Mouse (Mus musculus): ENCODE data around the gene Snx9. TPM values are rescaled to one million over a fixed set of nuclear protein-coding genes. Genes with fewer than 3 reads are reported as not detected.

The Snx9 gene
- polyA plus RNA-seq, 1 experiment from 2014 or later = 15.3 TPM

- H3K36me3 ChIP-seq = no peaks in the 10 kb centered on the region
- no peaks in the 10 kb centered on the region; the same call in 1 of the 2 replicates for H3K4me1 ChIP-seq
- H3K27me3 ChIP-seq (ENCODE audit: low read depth, poor library complexity, severe bottlenecking) = no peaks in the 10 kb centered on the region
- H3K27ac ChIP-seq (replicated peaks) = no peak overlapping the region
- 80% methylated on average over 7 of the region's 7 CpGs for WGBS
- no peak for DNase-seq (ENCODE audit: low spot score)
- no peak overlapping the region for H3K4me3 ChIP-seq
- no peaks in the 10 kb centered on the region for H3K9me3 ChIP-seq (replicated peaks)
Measured at GRCm38 (mm10) chr17:5800824-5801560, 40.1 kb upstream of the Snx9 start.

GRCm38 (mm10) chr17:5801761-5802655 lies 39.1 kb upstream of the Snx9 start:
- Histone ChIP-seq H3K27ac (replicated peaks) (no peak overlapping the region), H3K4me3 (no peak overlapping the region), H3K4me1 (no peaks in the 10 kb centered on the region), H3K36me3 (no peaks in the 10 kb centered on the region), H3K27me3 (ENCODE audit: low read depth, poor library complexity, severe bottlenecking) (no peaks in the 10 kb centered on the region), H3K9me3 (replicated peaks) (no peaks in the 10 kb centered on the region)
- no peak for DNase-seq (ENCODE audit: low spot score)
- WGBS = 84% methylated on average over 17 of the region's 17 CpGs

GRCm38 (mm10) chr17:5802656-5802955 lies 38.5 kb upstream of the Snx9 start:
- H3K27ac ChIP-seq (replicated peaks) = no peak overlapping the region
- H3K9me3 ChIP-seq (replicated peaks) = no peaks in the 10 kb centered on the region
- WGBS = 91% methylated on average over 5 of the region's 5 CpGs
- H3K4me1 ChIP-seq = no peaks in the 10 kb centered on the region
- no peak overlapping the region for H3K4me3 ChIP-seq
- DNase-seq (ENCODE audit: low spot score) = no peak
- H3K36me3 ChIP-seq = no peaks in the 10 kb centered on the region
- H3K27me3 ChIP-seq (ENCODE audit: low read depth, poor library complexity, severe bottlenecking) = no peaks in the 10 kb centered on the region

- Histone ChIP-seq H3K4me3 (no peak overlapping the region), H3K27ac (replicated peaks) (no peak overlapping the region), H3K9me3 (replicated peaks) (no peaks in the 10 kb centered on the region), H3K4me1 (no peaks in the 10 kb centered on the region), H3K27me3 (ENCODE audit: low read depth, poor library complexity, severe bottlenecking) (no peaks in the 10 kb centered on the region), H3K36me3 (no peaks in the 10 kb centered on the region)
- 91% methylated on average over 10 of the region's 10 CpGs for WGBS
- DNase-seq (ENCODE audit: low spot score) = no peak
Measured at GRCm38 (mm10) chr17:5803229-5804012, 37.7 kb upstream of the Snx9 start.

- DNase-seq (ENCODE audit: low spot score) = no peak
- Histone ChIP-seq H3K27ac (replicated peaks) (no peak overlapping the region), H3K9me3 (replicated peaks) (no peaks in the 10 kb centered on the region), H3K27me3 (ENCODE audit: low read depth, poor library complexity, severe bottlenecking) (no peaks in the 10 kb centered on the region), H3K4me1 (no peaks in the 10 kb centered on the region), H3K36me3 (no peaks in the 10 kb centered on the region), H3K4me3 (no peak overlapping the region)
- 93% methylated on average over 12 of the region's 12 CpGs for WGBS
Measured at GRCm38 (mm10) chr17:5804370-5805150, 36.6 kb upstream of the Snx9 start.

GRCm38 (mm10) chr17:5805151-5805834 lies 35.8 kb upstream of the Snx9 start:
- 84% methylated on average over 7 of the region's 7 CpGs for WGBS

GRCm38 (mm10) chr17:5805935-5806334 lies 35.2 kb upstream of the Snx9 start:
- Histone ChIP-seq H3K27ac (replicated peaks) (no peak overlapping the region), H3K27me3 (ENCODE audit: low read depth, poor library complexity, severe bottlenecking) (no peaks in the 10 kb centered on the region)
- no peak for DNase-seq (ENCODE audit: low spot score)

More at GRCm38 (mm10) chr17:5805151-5805834, 35.8 kb upstream of the Snx9 start:
- Histone ChIP-seq H3K4me3 (no peak overlapping the region), H3K27ac (replicated peaks) (no peak overlapping the region), H3K9me3 (replicated peaks) (no peaks in the 10 kb centered on the region), H3K27me3 (ENCODE audit: low read depth, poor library complexity, severe bottlenecking) (no peaks in the 10 kb centered on the region), H3K36me3 (no peaks in the 10 kb centered on the region), H3K4me1 (no peaks in the 10 kb centered on the region)
- DNase-seq (ENCODE audit: low spot score) = no peak

GRCm38 (mm10) chr17:5806823-5807222 lies 34.3 kb upstream of the Snx9 start:
- 89% methylated on average over 2 of the region's 2 CpGs for WGBS
- H3K27ac ChIP-seq (replicated peaks) = no peak overlapping the region
- no peak for DNase-seq (ENCODE audit: low spot score)
- no peak overlapping the region for H3K4me3 ChIP-seq
- H3K9me3 ChIP-seq (replicated peaks) = no peaks in the 10 kb centered on the region; the same call in 1 of the 2 replicates
- no peaks in the 10 kb centered on the region for H3K36me3 ChIP-seq
- H3K4me1 ChIP-seq = no peaks in the 10 kb centered on the region
- no peaks in the 10 kb centered on the region for H3K27me3 ChIP-seq (ENCODE audit: low read depth, poor library complexity, severe bottlenecking)

More at GRCm38 (mm10) chr17:5805935-5806334, 35.2 kb upstream of the Snx9 start:
- Histone ChIP-seq H3K36me3 (no peaks in the 10 kb centered on the region), H3K4me3 (no peak overlapping the region), H3K9me3 (replicated peaks) (no peaks in the 10 kb centered on the region; the same call in 1 of the 2 replicates), H3K4me1 (no peaks in the 10 kb centered on the region)
- WGBS = 75% methylated on average over 2 of the region's 2 CpGs

- H3K27me3 ChIP-seq (ENCODE audit: low read depth, poor library complexity, severe bottlenecking) = no peaks in the 10 kb centered on the region
- no peaks in the 10 kb centered on the region for H3K4me1 ChIP-seq
- H3K9me3 ChIP-seq (replicated peaks) = no peaks in the 10 kb centered on the region; the same call in 1 of the 2 replicates
- WGBS = 75% methylated on average over 3 of the region's 3 CpGs
- H3K4me3 ChIP-seq = no peak overlapping the region
- H3K36me3 ChIP-seq = no peaks in the 10 kb centered on the region
- DNase-seq (ENCODE audit: low spot score) = no peak
- H3K27ac ChIP-seq (replicated peaks) = no peak overlapping the region
Measured at GRCm38 (mm10) chr17:5807847-5808386, 33.2 kb upstream of the Snx9 start.

GRCm38 (mm10) chr17:5813863-5814640 lies 27.1 kb upstream of the Snx9 start:
- no peaks in the 10 kb centered on the region; the same call in 1 of the 2 replicates for H3K9me3 ChIP-seq (replicated peaks)
- no peaks in the 10 kb centered on the region for H3K36me3 ChIP-seq
- peaks cover 2% of the 10 kb centered on the region for H3K4me1 ChIP-seq
- 74% methylated on average over 8 of the region's 8 CpGs for WGBS
- no peaks in the 10 kb centered on the region for H3K27me3 ChIP-seq (ENCODE audit: low read depth, poor library complexity, severe bottlenecking)
- H3K4me3 ChIP-seq = no peak overlapping the region
- no peak overlapping the region for H3K27ac ChIP-seq (replicated peaks)
- no peak for DNase-seq (ENCODE audit: low spot score)

GRCm38 (mm10) chr17:5814641-5814920 lies 26.5 kb upstream of the Snx9 start:
- no peak overlapping the region for H3K27ac ChIP-seq (replicated peaks)
- peaks cover 7% of the 10 kb centered on the region for H3K4me1 ChIP-seq
- no peaks in the 10 kb centered on the region for H3K27me3 ChIP-seq (ENCODE audit: low read depth, poor library complexity, severe bottlenecking)
- no peak overlapping the region for H3K4me3 ChIP-seq
- 58% methylated on average over 1 of the region's 1 CpGs for WGBS
- no peaks in the 10 kb centered on the region for H3K36me3 ChIP-seq
- DNase-seq (ENCODE audit: low spot score) = no peak
- no peaks in the 10 kb centered on the region; the same call in 1 of the 2 replicates for H3K9me3 ChIP-seq (replicated peaks)

Measured in midbrain, embryonic 10.5 days (tissue).